Mouse (Mus musculus) lung, postnatal 4 days (tissue): ENCODE measurements at regions not wholly inside any gene's neighbourhood (a gene's known extent, or its start where the extent isn't known, plus 50 kb on each side); places are given as distances from the start of the nearest gene placed in this dataset.
A peak's percentile ranks its signal among the peaks of the same experiment; 100 is the strongest.

Experiments used
- DNase-seq, 2 experiments: peaks; one replicate each; pipeline ENCODE4 v3.0.0; 2021

DNA sequence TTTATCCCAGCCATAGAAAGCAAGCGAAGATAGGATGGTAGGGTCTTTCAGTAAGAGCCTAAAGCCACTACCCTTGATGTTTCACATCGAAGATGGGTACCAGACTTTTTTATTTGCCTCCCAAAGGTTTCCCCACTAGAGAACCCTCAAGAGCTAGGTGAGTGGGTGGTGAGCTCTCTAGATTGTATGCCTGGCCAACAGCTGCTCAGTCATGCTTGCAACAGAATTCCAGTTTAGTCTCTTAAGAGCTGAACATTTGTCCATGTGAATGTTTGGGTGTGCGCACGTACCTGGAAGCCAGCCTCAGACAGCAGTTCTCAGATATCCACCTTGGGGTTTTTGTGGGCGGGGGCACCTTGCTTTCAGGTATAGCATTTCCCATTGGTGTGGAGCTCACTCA is 218.5 kb downstream of the Suds3 start:
- no peak for DNase-seq

DNA sequence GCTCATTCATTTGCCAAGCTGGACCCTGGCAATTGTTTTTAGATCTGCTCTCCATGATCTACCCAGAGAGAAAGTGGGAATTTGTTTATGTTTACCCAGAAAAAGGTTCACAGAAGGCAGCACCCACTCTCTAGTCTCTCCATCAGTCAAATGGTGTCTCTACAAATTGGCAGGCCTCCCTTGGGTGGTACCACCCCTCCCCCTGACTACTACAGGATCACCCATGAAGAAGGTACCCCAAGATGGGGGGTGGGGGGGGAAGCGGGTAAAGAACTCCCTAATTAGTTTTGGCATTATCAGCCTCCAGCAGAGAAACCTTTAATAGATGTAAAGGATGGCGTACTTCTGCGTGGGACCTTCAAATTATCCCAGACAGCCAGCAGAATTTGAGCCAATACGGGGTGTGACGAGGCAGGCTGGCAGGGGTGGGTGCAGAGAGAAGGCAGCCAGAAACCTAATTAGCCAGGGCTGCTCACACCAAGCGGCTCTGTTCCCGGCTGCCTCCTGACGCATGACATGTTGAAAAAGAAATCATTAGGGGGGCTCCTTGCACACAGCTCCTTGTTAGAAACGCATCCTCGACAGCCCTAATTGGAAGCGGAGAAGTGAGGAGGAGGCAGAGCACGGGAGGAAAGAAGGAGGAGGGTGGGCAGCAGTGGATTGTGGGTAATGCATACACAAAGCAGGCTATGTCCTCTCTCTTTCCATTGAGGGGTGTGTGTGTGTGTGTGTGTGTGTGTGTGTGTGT is 220.7 kb downstream of the Suds3 start:
- DNase-seq = no peak

GRCm38 (mm10) chr5:116894575-116894974 is 221.3 kb downstream of the Suds3 start:
- no peak for DNase-seq

- DNase-seq = no peak
Observed at GRCm38 (mm10) chr5:116892877-116893276, 223.0 kb downstream of the Suds3 start.

DNA sequence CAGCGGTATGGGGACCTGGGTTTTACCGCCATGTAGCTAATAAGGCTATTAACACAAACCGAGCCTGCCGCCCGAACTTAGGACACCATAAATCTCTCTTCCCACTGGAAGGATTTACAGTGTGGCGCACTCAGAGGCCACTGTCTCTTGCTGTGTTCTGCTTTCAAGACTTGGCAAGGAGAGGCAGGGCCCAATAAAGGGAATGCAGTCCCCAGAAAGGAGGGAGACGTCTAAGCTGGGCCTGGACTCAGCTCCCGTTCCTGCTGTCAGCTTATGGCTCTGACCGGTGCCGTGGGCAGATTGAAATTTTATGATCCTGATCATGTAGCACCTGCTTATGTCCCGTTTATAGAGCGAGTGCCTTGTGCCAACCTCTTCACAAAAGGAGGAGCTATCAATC is 226.7 kb downstream of the Suds3 start:
- no peak for DNase-seq

- peak; percentile 38 to 69 for DNase-seq
Observed at GRCm38 (mm10) chr5:116886181-116887136, 229.5 kb downstream of the Suds3 start.

DNA sequence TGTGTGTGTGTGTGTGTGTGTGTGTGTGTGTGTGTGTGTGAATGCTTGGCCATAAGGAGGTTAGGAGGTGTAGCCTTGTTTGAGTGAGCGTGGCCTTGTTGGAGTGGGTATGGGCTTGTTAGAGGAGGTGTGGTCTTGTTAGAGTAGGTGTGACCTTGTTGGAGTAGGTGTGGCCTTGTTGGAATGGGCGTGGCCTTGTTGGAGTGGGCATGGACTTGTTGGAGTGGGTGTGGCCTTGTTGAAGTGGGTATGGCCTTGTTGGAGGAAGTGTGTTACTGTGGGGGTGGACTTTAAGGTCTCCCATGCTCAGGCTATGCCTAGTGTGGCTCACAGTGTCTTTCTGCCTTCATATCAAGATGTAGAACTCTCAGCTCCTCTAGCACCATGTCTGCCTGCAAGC is 236.2 kb downstream of the Suds3 start:
- no peak for DNase-seq

DNA sequence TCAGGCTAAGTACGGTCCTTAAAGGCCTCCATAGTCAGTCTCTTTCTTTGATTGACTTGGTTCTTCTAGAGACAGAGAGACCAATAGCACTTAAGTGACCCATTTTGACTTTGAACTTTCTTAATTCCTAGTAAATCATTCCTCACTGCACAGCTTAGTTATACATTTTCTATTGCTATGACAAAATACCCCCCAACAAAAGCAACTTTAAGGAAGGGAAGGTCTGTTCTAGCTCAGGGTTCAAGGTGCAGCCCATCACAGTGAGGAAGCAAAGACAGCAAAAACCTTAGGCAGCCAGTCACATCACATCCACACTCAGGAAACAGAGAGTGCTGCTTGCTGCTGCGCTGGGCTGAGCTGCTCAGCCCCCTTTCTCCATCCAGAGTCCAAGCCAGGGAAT is 241.0 kb downstream of the Suds3 start:
- DNase-seq = no peak

DNA sequence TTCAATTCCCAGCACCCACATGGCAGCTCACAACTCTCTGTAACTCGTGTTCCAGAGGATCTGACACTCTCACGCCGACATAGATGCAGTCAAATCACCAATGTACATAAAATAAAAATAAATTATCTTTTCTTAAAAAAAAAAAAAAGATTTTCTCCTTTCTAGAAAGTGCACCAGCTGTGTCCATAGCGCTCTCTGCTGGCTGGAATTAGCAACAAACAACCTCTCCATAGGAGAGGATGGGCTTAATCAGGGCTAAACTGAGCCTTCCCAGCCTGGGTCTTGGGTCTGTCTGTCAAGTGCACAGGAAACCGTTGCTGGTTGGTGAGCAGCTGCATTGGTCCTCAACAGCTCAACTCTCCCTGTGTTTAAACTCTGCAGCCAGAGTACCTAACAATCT is 247.8 kb downstream of the Suds3 start:
- DNase-seq = no peak

DNA sequence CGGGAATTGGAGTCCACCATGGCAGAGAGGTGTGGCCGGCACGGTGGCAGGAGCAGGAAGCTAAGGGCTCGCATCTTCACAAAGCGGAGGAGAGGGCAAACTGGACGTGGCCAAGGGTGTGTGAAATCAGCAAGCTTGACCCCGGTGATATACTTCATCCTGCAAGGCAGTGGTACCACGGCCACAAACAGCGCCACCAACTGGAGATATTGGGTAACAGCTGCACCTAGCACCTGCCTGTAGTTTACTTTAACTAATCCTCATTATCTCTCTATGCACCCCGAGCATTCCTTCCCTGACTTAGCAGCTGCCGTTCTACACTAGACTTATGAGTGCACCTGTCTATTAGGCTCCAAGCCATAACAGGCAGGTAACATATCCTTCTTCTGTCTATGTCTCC is 251.6 kb downstream of the Suds3 start:
- DNase-seq = no peak

- no peak for DNase-seq
Observed at GRCm38 (mm10) chr5:116852691-116853090, 261.1 kb upstream of the Srrm4 start.

DNA sequence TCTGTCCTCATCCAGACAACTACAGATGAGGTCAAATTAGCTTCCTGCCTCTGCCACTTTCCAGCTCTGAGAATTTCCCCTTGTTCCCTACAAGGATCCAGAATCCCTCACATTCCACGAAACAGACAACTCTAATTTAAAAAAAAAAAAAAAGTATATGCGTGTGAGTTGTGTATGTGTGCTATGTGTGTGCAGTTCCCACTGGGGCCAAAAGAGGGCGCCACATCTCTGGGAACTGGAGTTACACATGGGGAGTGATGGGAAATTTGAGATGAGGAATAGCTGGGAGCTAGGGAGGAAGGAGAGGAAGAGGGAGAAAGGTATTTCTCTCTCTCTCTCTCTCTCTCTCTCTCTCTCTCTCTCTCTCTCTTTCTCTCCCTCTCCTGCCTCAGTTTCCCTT is 240.3 kb upstream of the Srrm4 start:
- no peak for DNase-seq

- peak in 1 of 2 experiments; percentile 5 for DNase-seq
Observed at GRCm38 (mm10) chr5:116829771-116830170, 238.2 kb upstream of the Srrm4 start.

GRCm38 (mm10) chr5:116823260-116823659 is 231.6 kb upstream of the Srrm4 start:
- DNase-seq = no peak

DNA sequence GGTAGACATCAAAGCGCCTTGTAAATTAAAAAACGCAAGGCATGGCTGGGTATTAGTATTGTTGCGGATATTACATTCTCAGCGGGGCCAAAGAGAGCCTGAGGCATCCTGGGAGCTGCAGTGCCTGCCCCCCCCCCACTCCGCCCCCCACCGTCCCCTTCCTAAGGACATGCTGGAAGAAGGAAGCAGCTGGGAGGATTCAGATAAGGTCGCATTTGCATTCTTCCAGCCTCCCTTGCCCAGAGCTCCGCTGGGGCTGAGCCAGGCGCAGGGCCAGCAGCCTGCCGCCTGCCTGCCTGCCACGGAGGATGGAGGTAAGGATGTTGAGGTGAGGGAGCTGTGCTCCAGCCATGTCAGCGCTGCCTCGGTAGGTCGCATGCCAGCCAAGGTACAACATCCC is 230.5 kb upstream of the Srrm4 start:
- no peak for DNase-seq

GRCm38 (mm10) chr5:116809799-116810198 is 218.2 kb upstream of the Srrm4 start:
- no peak for DNase-seq

- DNase-seq = no peak
Observed at GRCm38 (mm10) chr5:116809001-116809759, 217.6 kb upstream of the Srrm4 start.

DNA sequence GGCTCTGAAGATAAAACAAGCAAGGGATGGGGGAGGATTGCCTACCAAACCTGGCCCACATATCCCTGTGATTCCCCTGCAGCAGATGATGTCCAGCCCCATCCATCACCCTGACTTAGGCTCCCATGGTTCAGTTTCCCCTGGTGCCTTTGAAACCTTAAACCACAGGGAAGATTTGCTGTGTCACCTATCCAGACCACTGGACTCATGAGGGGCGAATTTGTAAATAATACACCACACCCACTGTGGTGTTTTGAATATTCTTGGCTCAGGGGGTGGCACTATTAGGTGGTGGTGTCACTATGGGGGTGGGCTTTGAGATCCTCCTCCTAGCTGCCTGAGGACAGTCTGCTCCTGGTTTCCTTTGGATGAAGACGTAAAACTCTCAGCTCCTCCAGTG is 205.8 kb upstream of the Srrm4 start:
- no peak for DNase-seq

- no peak for DNase-seq
Observed at GRCm38 (mm10) chr5:116795169-116795568, 203.6 kb upstream of the Srrm4 start.

GRCm38 (mm10) chr5:116790419-116790818 is 198.8 kb upstream of the Srrm4 start:
- DNase-seq = no peak

GRCm38 (mm10) chr5:116789859-116790258 is 198.2 kb upstream of the Srrm4 start:
- no peak for DNase-seq

GRCm38 (mm10) chr5:116776450-116776849 is 184.8 kb upstream of the Srrm4 start:
- no peak for DNase-seq

GRCm38 (mm10) chr5:116766261-116766660 is 174.6 kb upstream of the Srrm4 start:
- DNase-seq = no peak
